In the genomic region with DNA sequence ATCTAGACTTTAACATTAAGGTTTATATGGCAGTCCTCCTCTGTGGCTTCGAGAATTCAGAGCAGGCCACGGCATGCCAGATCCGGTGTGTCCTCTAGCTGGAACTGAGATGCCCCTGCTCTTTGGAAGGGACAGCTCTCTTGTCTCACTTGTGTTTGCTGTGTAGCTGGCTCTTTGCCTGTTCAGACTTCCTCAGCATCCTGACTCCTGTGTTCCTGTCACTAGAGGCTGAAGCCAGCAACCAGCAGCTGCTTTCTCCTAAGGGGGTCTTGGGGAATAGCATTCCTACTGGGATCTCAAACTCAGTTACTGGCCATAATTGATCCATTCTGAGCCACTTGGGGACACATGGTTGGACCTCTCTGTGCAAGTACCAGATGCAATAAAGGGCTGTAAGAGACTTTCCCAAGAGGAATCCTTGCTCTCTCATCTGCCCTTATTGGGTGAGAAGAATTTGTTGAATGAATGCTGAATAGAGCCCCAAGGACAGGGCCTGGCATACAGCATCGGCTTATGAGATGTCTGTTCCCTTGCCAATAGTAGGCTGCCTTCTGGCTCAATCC, we compare ENCODE assay signal across 15 mouse cellular contexts.
"Had no signal": no experiment of that assay in that cellular context is flagged by ENCODE, and none has a peak within 500 bp of the region (broad histone marks: within the 10 kb centered on the region; RNA-seq: fewer than 3 reads in every experiment).

No protein-coding gene starts in this region.

- H3K4me1 ChIP-seq: limb, embryonic 10.5 days; stomach, embryonic 15.5 days had no signal

- H3K9ac ChIP-seq: lung, embryonic 14.5 days; midbrain, embryonic 15.5 days; neural tube, embryonic 13.5 days; stomach, embryonic 15.5 days had no signal

- H3K27me3 ChIP-seq: midbrain, embryonic 15.5 days; neural tube, embryonic 13.5 days; stomach, embryonic 15.5 days had no signal

- H3K27ac ChIP-seq: limb, embryonic 10.5 days; midbrain, embryonic 10.5 days; midbrain, embryonic 15.5 days; neural tube, embryonic 13.5 days; stomach, embryonic 15.5 days had no signal

- H3K9me3 ChIP-seq: limb, embryonic 10.5 days; midbrain, embryonic 10.5 days; midbrain, embryonic 15.5 days; neural tube, embryonic 13.5 days; stomach, embryonic 15.5 days had no signal

- H3K4me2 ChIP-seq: liver, embryonic 11.5 days; lung, embryonic 14.5 days; midbrain, embryonic 15.5 days; neural tube, embryonic 13.5 days; stomach, embryonic 15.5 days had no signal

- ATAC-seq: midbrain, embryonic 15.5 days had no signal

- H3K4me3 ChIP-seq: limb, embryonic 10.5 days; midbrain, embryonic 10.5 days; midbrain, embryonic 15.5 days; neural tube, embryonic 13.5 days; stomach, embryonic 15.5 days had no signal

- DNase-seq: kidney, adult 8-10 months; kidney, postnatal 4 days; layer of hippocampus, adult 9-11 months; lung, embryonic 14.5 days; lung, postnatal 10 days; lung, postnatal 4 days; retina, postnatal 1 day; thymus, adult 2 months; thymus, postnatal 25 days had no signal

- H3K36me3 ChIP-seq: limb, embryonic 10.5 days; midbrain, embryonic 10.5 days; midbrain, embryonic 15.5 days; neural tube, embryonic 13.5 days; stomach, embryonic 15.5 days had no signal
